Mouse (Mus musculus) liver, postnatal 0 days (tissue): ENCODE measurements around the gene Ptpn6. TPM values are rescaled to one million over a fixed set of nuclear protein-coding genes. Genes with fewer than 3 reads are reported as not detected.
A peak's percentile ranks its signal among the peaks of the same experiment; 100 is the strongest.

Experiments used
- ATAC-seq: fragments of 200-750 bp; cut with Nextera tagmentation; 2 replicates; pipeline ENCODE4 v1.8.0; 2017; ENCODE audit warnings: mild to moderate bottlenecking, moderate library complexity
- DNase-seq: peaks from one replicate; pipeline ENCODE4 v3.0.0-alpha.2; 2016
- H3K27ac ChIP-seq: fragments of 300-500 bp; sonication (generic); 2 replicates; pipeline ENCODE4 v1.5.1; 2014; ENCODE audit warnings: antibody characterized with exemption, moderate library complexity, mild to moderate bottlenecking, low read depth
- H3K27me3 ChIP-seq: fragments of 300-500 bp; sonication (generic); 2 replicates; pipeline ENCODE4 v1.6.1; 2014; ENCODE audit warnings: low read length, control low read depth, mixed read lengths; ENCODE audit not compliant: insufficient read depth
- H3K36me3 ChIP-seq: fragments of 300-500 bp; sonication (generic); replicated peaks from 2 replicates; pipeline ENCODE4 v1.6.1; 2014; ENCODE audit warnings: mild to moderate bottlenecking, control low read depth, low read length, moderate library complexity, mixed read lengths; ENCODE audit not compliant: insufficient read depth
- H3K4me1 ChIP-seq: fragments of 300-500 bp; sonication (generic); 2 replicates; pipeline ENCODE4 v1.6.1; 2014; ENCODE audit warnings: antibody characterized with exemption, mild to moderate bottlenecking, control low read depth; ENCODE audit not compliant: insufficient read depth
- H3K4me2 ChIP-seq: fragments of 300-500 bp; sonication (generic); 2 replicates; pipeline ENCODE4 v1.6.1; 2014; ENCODE audit warnings: low read depth, mild to moderate bottlenecking, low read length, moderate library complexity, mixed read lengths
- H3K4me3 ChIP-seq: fragments of 300-500 bp; sonication (generic); 2 replicates; pipeline ENCODE4 v1.5.1; 2014; ENCODE audit warnings: low read depth, low read length
- H3K9ac ChIP-seq: fragments of 300-500 bp; sonication (generic); replicated peaks from 2 replicates; pipeline ENCODE4 v1.6.1; 2014; ENCODE audit warnings: mild to moderate bottlenecking, moderate library complexity
- H3K9me3 ChIP-seq: fragments of 300-500 bp; sonication (generic); 2 replicates; pipeline ENCODE4 v1.6.1; 2016; ENCODE audit warnings: mild to moderate bottlenecking, control low read depth, low read length, mixed read lengths
- CTCF ChIP-seq: sonication (generic); IDR thresholded peaks from 2 replicates; pipeline ENCODE4 v1.5.1; 2016; ENCODE audit warnings: antibody characterized with exemption, low read depth
- EP300 ChIP-seq: IDR thresholded peaks from 2 replicates; pipeline ENCODE4 v1.6.1; 2016; ENCODE audit warnings: antibody characterized with exemption, low read depth, mild to moderate bottlenecking
- WGBS: fragments of 180-500 bp; shearing (Covaris S2); extraction: QIAGEN DNeasy Blood & Tissue Kit; methylation state at CpG from one replicate; pipeline ENCODE4 v1.1.7; 2014; ENCODE audit not compliant: insufficient replicate concordance; 5-methylcytosine and 5-hydroxymethylcytosine counted together
- polyA plus RNA-seq: library from polyadenylated mRNA; unstranded; fragments of >200 nt; fragmentation: Nextera tagmentation; extraction: Ambion mirVana; gene quantifications from 2 replicates; pipeline ENCODE4 v1.2.1, GENCODE M21; 2015

Ptpn6 gene
- polyA plus RNA-seq, 1 experiment from 2014 or later = 45.1 TPM

GRCm38 (mm10) chr6:124699962-124700610 lies 38.4 kb downstream of the Ptpn6 start:
- 75% methylated on average over 11 of the region's 11 CpGs for WGBS
- H3K9ac ChIP-seq = no peak overlapping the region; the same call in 1 of the 2 replicates

GRCm38 (mm10) chr6:124699366-124699765 lies 39.1 kb downstream of the Ptpn6 start:
- Histone ChIP-seq H3K4me3 (no peak overlapping the region), H3K9ac (peak overlapping the region; percentile 21; the same call in 1 of the 2 replicates), H3K36me3 (peaks cover 55% of the 10 kb centered on the region), H3K4me1 (peaks cover 13% of the 10 kb centered on the region), H3K4me2 (no peak overlapping the region), H3K27ac (peak overlapping the region; percentile 82), H3K9me3 (no peaks in the 10 kb centered on the region), H3K27me3 (no peaks in the 10 kb centered on the region)
- DNase-seq = no peak
- ATAC-seq = no peak
- TF ChIP-seq EP300 = no peak
- no peak for TF ChIP-seq CTCF
- 79% methylated on average over 4 of the region's 4 CpGs for WGBS

More at GRCm38 (mm10) chr6:124699962-124700610, 38.4 kb downstream of the Ptpn6 start:
- TF ChIP-seq CTCF = no peak
- TF ChIP-seq EP300 = peak; percentile 70
- Histone ChIP-seq H3K9me3 (no peaks in the 10 kb centered on the region), H3K4me2 (no peak overlapping the region), H3K4me1 (peaks cover 13% of the 10 kb centered on the region), H3K36me3 (peaks cover 63% of the 10 kb centered on the region), H3K27me3 (no peaks in the 10 kb centered on the region), H3K27ac (peak overlapping the region; percentile 82), H3K4me3 (no peak overlapping the region)
- ATAC-seq = peak; percentile 93
- DNase-seq = peak; percentile 76

GRCm38 (mm10) chr6:124698751-124699150 lies 39.8 kb downstream of the Ptpn6 start:
- Histone ChIP-seq H3K36me3 (peaks cover 49% of the 10 kb centered on the region), H3K9ac (no peak overlapping the region), H3K27me3 (no peaks in the 10 kb centered on the region), H3K4me3 (no peak overlapping the region), H3K4me1 (peaks cover 13% of the 10 kb centered on the region), H3K27ac (peak overlapping the region; percentile 82), H3K4me2 (no peak overlapping the region), H3K9me3 (no peaks in the 10 kb centered on the region)
- no peak for ATAC-seq
- DNase-seq = no peak
- 72% methylated on average over 6 of the region's 6 CpGs for WGBS
- TF ChIP-seq CTCF (no peak), EP300 (no peak)

DNA sequence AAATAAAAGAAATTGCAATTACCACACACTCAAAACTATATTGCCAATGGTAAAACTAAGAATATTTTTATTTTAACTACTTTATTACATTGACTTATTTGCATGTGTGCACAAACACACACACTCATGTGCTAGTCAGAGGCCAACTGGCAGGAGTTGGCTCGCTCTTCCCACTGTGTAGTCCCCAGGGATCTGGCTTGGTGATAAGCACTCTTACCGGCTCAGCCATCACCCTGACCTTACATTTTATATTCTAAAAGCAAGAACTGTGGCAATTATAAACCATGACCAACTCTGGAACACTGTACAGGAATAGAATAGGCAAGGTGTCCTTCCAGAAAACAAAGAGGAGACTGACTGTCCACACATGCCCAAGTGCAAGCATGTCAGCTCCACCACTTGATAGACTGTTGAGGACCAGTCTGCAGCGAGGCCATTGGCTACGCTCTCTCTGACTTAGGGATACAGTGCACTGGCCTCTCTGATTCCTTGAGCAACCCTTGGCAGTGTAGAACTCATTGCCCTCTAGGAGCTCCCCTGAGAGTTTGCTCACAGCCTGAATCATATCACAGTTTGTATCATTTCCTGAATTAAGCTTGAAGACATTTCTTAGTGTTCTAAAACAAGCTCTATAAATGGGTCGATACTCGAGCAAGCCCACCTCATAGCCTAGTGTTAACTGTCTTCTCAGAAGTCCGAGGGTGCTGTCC lies 41.9 kb downstream of the Ptpn6 start:
- Histone ChIP-seq H3K9me3 (no peaks in the 10 kb centered on the region), H3K36me3 (peaks cover 28% of the 10 kb centered on the region), H3K27ac (no peak overlapping the region), H3K4me1 (peaks cover 22% of the 10 kb centered on the region), H3K4me3 (no peak overlapping the region), H3K27me3 (no peaks in the 10 kb centered on the region), H3K4me2 (no peak overlapping the region), H3K9ac (no peak overlapping the region)
- TF ChIP-seq EP300 (no peak), CTCF (no peak)
- ATAC-seq = no peak
- no peak for DNase-seq
- 83% methylated on average over 7 of the region's 7 CpGs for WGBS

DNA sequence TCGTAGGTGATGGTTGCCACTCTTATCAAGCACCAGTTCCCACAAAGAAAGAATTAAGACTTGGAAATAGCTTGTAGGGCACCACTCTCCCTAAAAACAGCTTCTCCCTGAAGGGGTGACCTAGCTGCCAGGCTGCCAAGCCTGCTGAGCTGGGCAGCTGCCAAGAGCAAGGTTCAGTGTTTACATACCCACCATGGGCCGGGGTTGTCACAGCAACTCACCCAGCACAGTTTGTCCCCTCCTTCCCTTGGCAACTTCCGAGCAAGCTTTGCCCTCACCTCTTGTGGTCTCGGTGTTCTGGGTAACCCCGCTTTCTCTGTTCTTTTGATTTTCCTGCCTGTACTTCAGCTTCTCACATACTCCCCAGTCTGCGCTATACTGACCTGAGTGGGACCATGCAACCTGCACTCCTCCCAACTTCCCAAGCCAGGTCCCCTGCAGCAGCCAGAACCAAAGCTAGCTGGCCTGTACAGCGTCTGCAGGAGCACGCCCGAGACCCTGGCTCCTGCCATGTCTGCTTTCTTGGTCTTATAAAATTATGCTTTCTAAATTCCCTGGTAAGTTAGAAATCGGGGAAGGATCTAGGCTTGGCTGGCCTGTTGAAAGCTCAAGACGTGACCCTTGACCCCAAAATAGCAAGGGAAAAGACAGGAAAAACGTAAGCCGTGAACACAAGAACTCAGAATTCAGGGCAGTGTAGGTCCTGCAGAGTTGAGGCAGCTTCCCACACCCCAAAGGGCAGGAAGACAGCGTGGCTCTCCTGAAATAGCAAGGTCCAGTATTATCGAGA lies 44.2 kb downstream of the Ptpn6 start:
- no peaks in the 10 kb centered on the region for H3K27me3 ChIP-seq
- peaks cover 16% of the 10 kb centered on the region for H3K36me3 ChIP-seq
- WGBS = 77% methylated on average over 15 of the region's 15 CpGs
- H3K4me2 ChIP-seq = no peak overlapping the region
- peak overlapping the region; percentile 77 for H3K27ac ChIP-seq
- H3K9ac ChIP-seq = 0 out of 2 replicates have a peak overlapping the region, but pooled peaks have one; percentile 36
- H3K9me3 ChIP-seq = no peaks in the 10 kb centered on the region
- TF ChIP-seq CTCF = no peak
- TF ChIP-seq EP300 = no peak
- peak; percentile 77 for DNase-seq
- H3K4me3 ChIP-seq = no peak overlapping the region
- peaks cover 21% of the 10 kb centered on the region for H3K4me1 ChIP-seq
- ATAC-seq = peak; percentile 71

- 69% methylated on average over 15 of the region's 15 CpGs for WGBS
- 0 out of 2 replicates have a peak overlapping the region, but pooled peaks have one; percentile 36 for H3K9ac ChIP-seq
- H3K27me3 ChIP-seq = no peaks in the 10 kb centered on the region
- H3K36me3 ChIP-seq = peaks cover 6% of the 10 kb centered on the region
- TF ChIP-seq CTCF (no peak), EP300 (no peak)
- ATAC-seq = no peak
- no peaks in the 10 kb centered on the region for H3K9me3 ChIP-seq
- no peak overlapping the region for H3K4me2 ChIP-seq
- peak overlapping the region; percentile 77 for H3K27ac ChIP-seq
- no peak for DNase-seq
- H3K4me1 ChIP-seq = peaks cover 25% of the 10 kb centered on the region
- no peak overlapping the region for H3K4me3 ChIP-seq
Measured at GRCm38 (mm10) chr6:124693243-124693981, 45.1 kb downstream of the Ptpn6 start.
